Mouse (Mus musculus): ENCODE measurements around the gene Ttc7b.

Gene Ttc7b

GRCm38 (mm10) chr12:100293956-100294355 lies 226.7 kb downstream of the Ttc7b start:
- DNase-seq = peak; percentile 63

GRCm38 (mm10) chr12:100290711-100291685 lies 229.6 kb downstream of the Ttc7b start:
- DNase-seq = peak; percentile 26

GRCm38 (mm10) chr12:100290178-100290531 lies 230.5 kb downstream of the Ttc7b start:
- peak; percentile 24 for DNase-seq

- peak; percentile 86 for DNase-seq
These were observed 231.1 kb downstream of the Ttc7b start for GRCm38 (mm10) chr12:100289267-100290177.

GRCm38 (mm10) chr12:100288018-100288417 lies 232.6 kb downstream of the Ttc7b start:
- DNase-seq = peak; percentile 72

GRCm38 (mm10) chr12:100287565-100287964 lies 233.1 kb downstream of the Ttc7b start:
- DNase-seq = no peak

GRCm38 (mm10) chr12:100283283-100283682 lies 237.3 kb downstream of the Ttc7b start:
- no peak for DNase-seq

- DNase-seq = no peak
These were observed 238.4 kb downstream of the Ttc7b start for GRCm38 (mm10) chr12:100282025-100282885.

- peak; percentile 92 for DNase-seq
These were observed 239.4 kb downstream of the Ttc7b start for GRCm38 (mm10) chr12:100280972-100281794.

- DNase-seq = no peak
These were observed 240.7 kb downstream of the Ttc7b start for GRCm38 (mm10) chr12:100279898-100280297.

- no peak for DNase-seq
These were observed 242.3 kb downstream of the Ttc7b start for GRCm38 (mm10) chr12:100278358-100278757.

GRCm38 (mm10) chr12:100277534-100277905 lies 243.1 kb downstream of the Ttc7b start:
- no peak for DNase-seq

- peak; percentile 73 for DNase-seq
These were observed 243.8 kb downstream of the Ttc7b start for GRCm38 (mm10) chr12:100276607-100277533.

GRCm38 (mm10) chr12:100275850-100276249 lies 244.8 kb downstream of the Ttc7b start:
- peak; percentile 84 for DNase-seq

GRCm38 (mm10) chr12:100273033-100273432 lies 247.6 kb downstream of the Ttc7b start:
- no peak for DNase-seq

GRCm38 (mm10) chr12:100269967-100270662 lies 250.5 kb downstream of the Ttc7b start:
- no peak for DNase-seq

GRCm38 (mm10) chr12:100268011-100268410 lies 252.6 kb downstream of the Ttc7b start:
- DNase-seq = peak; percentile 29

- no peak for DNase-seq
These were observed 254.9 kb downstream of the Ttc7b start for GRCm38 (mm10) chr12:100265546-100266309.

- no peak for DNase-seq
These were observed 255.7 kb downstream of the Ttc7b start for GRCm38 (mm10) chr12:100264941-100265340.
